Mouse (Mus musculus) forebrain, embryonic 13.5 days (tissue): Measurements from ENCODE around the gene Kcnh6. TPM values are rescaled to one million over a fixed set of nuclear protein-coding genes. Genes with fewer than 3 reads are reported as not detected.
A peak's percentile ranks its signal among the peaks of the same experiment; 100 is the strongest.

ENCODE experiments used
- ATAC-seq: fragments of 200-750 bp; cut with Nextera tagmentation; 2 replicates; pipeline ENCODE4 v1.8.0; 2017
- H3K27ac ChIP-seq: fragments of 300-500 bp; sonication (generic); 2 replicates; pipeline ENCODE4 v1.5.1; 2015; ENCODE audit warnings: inconsistent platforms, mild to moderate bottlenecking, moderate library complexity
- H3K27me3 ChIP-seq: fragments of 300-500 bp; sonication (generic); 2 replicates; pipeline ENCODE4 v1.6.1; 2015; ENCODE audit warnings: mild to moderate bottlenecking, inconsistent platforms
- H3K36me3 ChIP-seq: fragments of 300-500 bp; sonication (generic); 2 replicates; pipeline ENCODE4 v1.6.1; 2015; ENCODE audit warnings: mild to moderate bottlenecking, inconsistent platforms; ENCODE audit not compliant: poor library complexity, severe bottlenecking
- H3K4me1 ChIP-seq: fragments of 300-500 bp; sonication (generic); 2 replicates; pipeline ENCODE4 v1.6.1; 2015; ENCODE audit warnings: inconsistent platforms
- H3K4me2 ChIP-seq: fragments of 300-500 bp; sonication (generic); 2 replicates; pipeline ENCODE4 v1.6.1; 2015; ENCODE audit warnings: inconsistent platforms, mild to moderate bottlenecking, moderate library complexity
- H3K4me3 ChIP-seq: fragments of 300-500 bp; sonication (generic); 2 replicates; pipeline ENCODE4 v1.5.1; 2015; ENCODE audit warnings: mild to moderate bottlenecking, inconsistent platforms
- H3K9ac ChIP-seq: fragments of 300-500 bp; sonication (generic); 2 replicates; pipeline ENCODE4 v1.6.1; 2015; ENCODE audit warnings: mild to moderate bottlenecking, inconsistent platforms
- H3K9me3 ChIP-seq: fragments of 300-500 bp; sonication (generic); replicated peaks from 2 replicates; pipeline ENCODE4 v1.6.1; 2016; ENCODE audit warnings: inconsistent platforms
- WGBS: fragments of 180-500 bp; shearing (Covaris S2); methylation state at CpG from one replicate; pipeline ENCODE4 v1.1.7; 2015; 5-methylcytosine and 5-hydroxymethylcytosine counted together
- polyA plus RNA-seq: library from polyadenylated mRNA; unstranded; fragments of >200 nt; fragmentation: Nextera tagmentation; extraction: Ambion mirVana; gene quantifications from 2 replicates; pipeline ENCODE4 v1.2.1, GENCODE M21; 2015

Kcnh6 gene
- polyA plus RNA-seq, 1 experiment from 2014 or later: 0.40 TPM

DNA sequence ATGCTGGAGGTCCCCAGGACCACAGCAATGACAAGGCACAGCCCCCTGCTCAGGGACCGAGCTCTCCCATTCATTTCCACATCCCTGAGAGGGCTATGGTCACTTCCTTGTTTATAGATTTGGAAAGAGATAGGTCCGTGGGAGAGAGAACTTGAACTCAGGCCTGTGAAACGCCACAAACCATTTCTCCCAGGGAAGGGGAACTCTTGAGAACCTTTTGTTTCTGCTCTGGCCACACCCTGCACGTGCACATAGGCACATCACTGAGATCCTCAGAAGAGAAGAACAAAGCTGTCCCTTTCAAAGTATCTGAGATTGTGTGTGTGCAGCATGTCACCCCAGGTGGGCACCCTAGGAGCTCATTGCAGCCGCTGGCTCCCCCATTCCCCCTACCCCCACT, 29.3 kb upstream of the Kcnh6 start:
- Histone ChIP-seq H3K4me2 (no peak overlapping the region), H3K9me3 (no peaks in the 10 kb centered on the region), H3K9ac (no peak overlapping the region), H3K36me3 (no peaks in the 10 kb centered on the region), H3K27ac (no peak overlapping the region), H3K4me3 (no peak overlapping the region), H3K27me3 (no peaks in the 10 kb centered on the region), H3K4me1 (no peaks in the 10 kb centered on the region)
- ATAC-seq: no peak
- WGBS: 76% methylated on average over 5 of the region's 5 CpGs

GRCm38 (mm10) chr11:105984452-105984851, 23.5 kb upstream of the Kcnh6 start:
- WGBS: 70% methylated on average over 4 of the region's 4 CpGs

GRCm38 (mm10) chr11:105987446-105987845, 20.5 kb upstream of the Kcnh6 start:
- Histone ChIP-seq H3K27ac (no peak overlapping the region), H3K4me3 (no peak overlapping the region), H3K4me1 (no peaks in the 10 kb centered on the region), H3K4me2 (no peak overlapping the region), H3K9me3 (no peaks in the 10 kb centered on the region), H3K36me3 (no peaks in the 10 kb centered on the region), H3K27me3 (no peaks in the 10 kb centered on the region), H3K9ac (no peak overlapping the region)
- WGBS: 81% methylated on average over 6 of the region's 6 CpGs
- no peak for ATAC-seq

More at GRCm38 (mm10) chr11:105984452-105984851, 23.5 kb upstream of the Kcnh6 start:
- Histone ChIP-seq H3K27me3 (no peaks in the 10 kb centered on the region), H3K4me1 (no peaks in the 10 kb centered on the region), H3K9ac (no peak overlapping the region), H3K4me3 (no peak overlapping the region), H3K27ac (no peak overlapping the region), H3K4me2 (no peak overlapping the region), H3K9me3 (no peaks in the 10 kb centered on the region), H3K36me3 (no peaks in the 10 kb centered on the region)
- ATAC-seq: no peak

DNA sequence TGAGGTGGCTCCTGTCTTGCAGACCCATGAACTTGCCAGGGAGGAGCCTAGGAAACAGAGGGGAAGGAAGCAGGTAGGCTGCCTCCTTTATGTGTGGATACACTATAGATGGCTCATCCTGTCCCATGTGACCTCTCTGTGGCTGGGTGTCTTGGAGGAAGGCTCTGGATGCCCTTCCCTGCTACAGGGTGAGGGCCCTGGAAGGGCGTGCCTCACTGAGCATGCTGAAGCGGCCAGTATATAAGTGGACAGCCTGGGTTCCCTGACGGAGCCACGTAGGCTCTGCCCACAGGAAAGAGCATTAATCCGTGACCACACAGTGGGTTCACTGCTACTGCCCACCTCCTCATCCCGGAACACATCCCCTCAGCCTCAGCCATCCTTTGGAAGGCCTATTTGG, 18.5 kb upstream of the Kcnh6 start:
- no peaks in the 10 kb centered on the region for H3K36me3 ChIP-seq
- H3K4me3 ChIP-seq: no peak overlapping the region
- no peaks in the 10 kb centered on the region for H3K27me3 ChIP-seq
- H3K4me2 ChIP-seq: no peak overlapping the region
- no peaks in the 10 kb centered on the region for H3K4me1 ChIP-seq
- H3K9me3 ChIP-seq: no peaks in the 10 kb centered on the region
- no peak overlapping the region for H3K9ac ChIP-seq
- 80% methylated on average over 6 of the region's 6 CpGs for WGBS
- no peak for ATAC-seq
- H3K27ac ChIP-seq: no peak overlapping the region

GRCm38 (mm10) chr11:105990231-105990630, 17.7 kb upstream of the Kcnh6 start:
- no peak for ATAC-seq

DNA sequence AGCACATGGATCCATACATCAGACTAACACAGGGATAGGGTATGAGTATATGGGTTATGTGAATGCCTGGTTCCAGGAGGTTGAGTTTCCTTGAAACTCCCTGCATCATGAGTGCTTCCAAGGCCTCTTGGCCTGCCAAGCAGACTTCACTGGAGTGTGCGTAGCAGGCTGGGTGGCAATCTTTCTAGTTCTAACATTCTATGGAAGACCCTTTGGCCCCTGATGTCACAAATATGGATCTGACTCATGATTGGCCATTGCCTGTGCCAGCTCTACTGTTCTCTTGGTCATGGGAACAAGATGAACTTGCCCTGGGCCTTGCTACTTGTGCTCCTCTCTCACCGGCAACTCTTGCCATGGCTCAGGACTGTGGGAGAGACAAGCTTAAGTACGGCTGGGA, 13.5 kb upstream of the Kcnh6 start, which contains the start of gene Ace3:
Gene Ace3, plus strand, starts transcription at position 301 of the 400 bp plus-strand sequence.
- Histone ChIP-seq H3K27me3 (no peaks in the 10 kb centered on the region), H3K27ac (no peak within 1 kb of the TSS), H3K4me3 (no peak within 1 kb of the TSS), H3K9me3 (no peaks in the 10 kb centered on the region), H3K9ac (no peak within 1 kb of the TSS), H3K4me2 (no peak within 1 kb of the TSS), H3K36me3 (no peaks in the 10 kb centered on the region), H3K4me1 (no peaks in the 10 kb centered on the region)
- 100% methylated on average over 3 of the region's 3 CpGs for WGBS
- ATAC-seq: no peak

More at GRCm38 (mm10) chr11:105990231-105990630, 17.7 kb upstream of the Kcnh6 start:
- 65% methylated on average over 2 of the region's 2 CpGs for WGBS
- Histone ChIP-seq H3K4me2 (no peak overlapping the region), H3K9ac (no peak overlapping the region), H3K36me3 (no peaks in the 10 kb centered on the region), H3K4me1 (no peaks in the 10 kb centered on the region), H3K9me3 (no peaks in the 10 kb centered on the region), H3K27ac (no peak overlapping the region), H3K4me3 (no peak overlapping the region), H3K27me3 (no peaks in the 10 kb centered on the region)

DNA sequence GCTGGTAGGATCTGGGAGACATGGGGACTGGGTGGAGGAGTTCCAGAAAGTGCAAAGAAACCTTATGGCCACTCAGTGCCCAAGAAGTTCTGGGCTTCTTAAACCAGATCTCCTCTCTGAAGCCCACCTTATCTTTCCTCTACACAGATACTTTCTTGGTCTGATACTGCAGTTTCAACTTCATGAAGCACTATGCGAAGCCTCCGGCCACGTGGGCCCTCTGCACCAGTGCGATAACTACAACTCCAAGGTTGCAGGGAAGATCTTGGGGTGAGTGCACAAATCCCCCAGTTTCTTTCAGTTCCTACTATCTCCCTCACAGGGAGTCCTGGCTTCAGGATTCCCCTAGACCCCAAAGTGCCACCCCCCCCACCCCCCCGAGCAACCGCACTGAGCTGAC, 7.9 kb upstream of the Kcnh6 start:
- Histone ChIP-seq H3K9ac (no peak overlapping the region), H3K4me1 (no peaks in the 10 kb centered on the region), H3K27ac (no peak overlapping the region), H3K36me3 (no peaks in the 10 kb centered on the region), H3K4me2 (no peak overlapping the region), H3K9me3 (no peaks in the 10 kb centered on the region), H3K27me3 (no peaks in the 10 kb centered on the region), H3K4me3 (no peak overlapping the region)
- no peak for ATAC-seq
- 97% methylated on average over 6 of the region's 6 CpGs for WGBS

GRCm38 (mm10) chr11:106001718-106002117, 6.2 kb upstream of the Kcnh6 start:
- ATAC-seq: no peak
- Histone ChIP-seq H3K9ac (no peak overlapping the region), H3K4me2 (no peak overlapping the region), H3K4me3 (no peak overlapping the region), H3K27me3 (no peaks in the 10 kb centered on the region), H3K4me1 (0 out of 2 replicates have a peak, but pooled peaks cover 4% of the 10 kb centered on the region), H3K36me3 (no peaks in the 10 kb centered on the region), H3K9me3 (no peaks in the 10 kb centered on the region), H3K27ac (no peak overlapping the region)
- 51% methylated on average over 4 of the region's 4 CpGs for WGBS

GRCm38 (mm10) chr11:106004576-106004975, 3.3 kb upstream of the Kcnh6 start:
- H3K4me2 ChIP-seq: no peak overlapping the region
- H3K27me3 ChIP-seq: peaks cover 19% of the 10 kb centered on the region
- H3K4me1 ChIP-seq: peaks cover 9% of the 10 kb centered on the region; the same call in 1 of the 2 replicates
- no peak overlapping the region for H3K27ac ChIP-seq
- WGBS: 81% methylated on average over 1 of the region's 1 CpGs
- no peaks in the 10 kb centered on the region for H3K9me3 ChIP-seq
- no peaks in the 10 kb centered on the region for H3K36me3 ChIP-seq
- no peak overlapping the region for H3K4me3 ChIP-seq
- no peak overlapping the region for H3K9ac ChIP-seq
- no peak for ATAC-seq

- Histone ChIP-seq H3K9me3 (no peaks in the 10 kb centered on the region), H3K27me3 (peaks cover 29% of the 10 kb centered on the region), H3K36me3 (no peaks in the 10 kb centered on the region), H3K9ac (no peak overlapping the region), H3K27ac (no peak overlapping the region), H3K4me1 (peaks cover 9% of the 10 kb centered on the region; the same call in 1 of the 2 replicates), H3K4me2 (no peak overlapping the region), H3K4me3 (no peak overlapping the region)
- no peak for ATAC-seq
- WGBS: 43% methylated on average over 5 of the region's 5 CpGs
Measured at GRCm38 (mm10) chr11:106005970-106006369, 2.0 kb upstream of the Kcnh6 start.

DNA sequence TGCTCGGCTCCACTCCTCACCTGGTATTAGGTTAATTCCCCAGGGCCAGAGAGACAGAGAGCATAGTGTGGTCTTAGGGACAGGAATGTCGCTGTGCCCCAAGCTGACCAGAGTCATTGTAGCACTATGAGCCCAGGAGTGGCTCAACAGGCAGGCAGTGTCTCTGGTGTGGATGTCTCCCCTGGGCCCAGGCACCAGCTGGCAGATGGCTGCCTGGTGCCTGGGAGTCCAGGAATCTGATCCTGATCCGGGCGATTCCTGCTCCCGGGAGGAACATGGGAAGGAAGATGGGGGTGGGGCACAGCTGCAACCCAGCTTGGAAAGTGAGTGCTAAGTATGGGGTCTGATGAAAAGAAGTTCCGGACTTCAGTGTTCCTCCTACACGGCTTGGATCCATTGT, 4.8 kb downstream of the Kcnh6 start:
- H3K27me3 ChIP-seq: peaks cover 33% of the 10 kb centered on the region
- no peak overlapping the region for H3K4me2 ChIP-seq
- H3K9ac ChIP-seq: no peak overlapping the region
- ATAC-seq: no peak
- peaks cover 17% of the 10 kb centered on the region for H3K4me1 ChIP-seq
- no peaks in the 10 kb centered on the region for H3K9me3 ChIP-seq
- 41% methylated on average over 7 of the region's 7 CpGs for WGBS
- no peak overlapping the region for H3K4me3 ChIP-seq
- no peak overlapping the region for H3K27ac ChIP-seq
- H3K36me3 ChIP-seq: no peaks in the 10 kb centered on the region

- 0 out of 2 replicates have a peak, but pooled peaks have one; percentile 24 for ATAC-seq
- no peak overlapping the region for H3K9ac ChIP-seq
Measured at GRCm38 (mm10) chr11:106013556-106014225, 5.8 kb downstream of the Kcnh6 start.

GRCm38 (mm10) chr11:106016440-106016839, 8.5 kb downstream of the Kcnh6 start:
- Histone ChIP-seq H3K9ac (no peak overlapping the region), H3K4me3 (no peak overlapping the region), H3K4me1 (peaks cover 24% of the 10 kb centered on the region), H3K4me2 (no peak overlapping the region), H3K9me3 (no peaks in the 10 kb centered on the region), H3K27me3 (peaks cover 27% of the 10 kb centered on the region), H3K36me3 (no peaks in the 10 kb centered on the region), H3K27ac (no peak overlapping the region)
- no peak for ATAC-seq
- 86% methylated on average over 5 of the region's 5 CpGs for WGBS

More at GRCm38 (mm10) chr11:106013556-106014225, 5.8 kb downstream of the Kcnh6 start:
- peaks cover 27% of the 10 kb centered on the region for H3K27me3 ChIP-seq
- H3K36me3 ChIP-seq: no peaks in the 10 kb centered on the region
- H3K27ac ChIP-seq: no peak overlapping the region
- H3K4me3 ChIP-seq: no peak overlapping the region
- H3K4me1 ChIP-seq: peaks cover 13% of the 10 kb centered on the region
- no peaks in the 10 kb centered on the region for H3K9me3 ChIP-seq
- WGBS: 58% methylated on average over 11 of the region's 11 CpGs
- no peak overlapping the region for H3K4me2 ChIP-seq
